Mouse (Mus musculus) heart, embryonic 10.5 days (tissue): ENCODE results near the gene Atg16l2. TPM values are rescaled to one million over a fixed set of nuclear protein-coding genes. Genes with fewer than 3 reads are reported as not detected.

Experiments used
- DNase-seq: peaks from one replicate; pipeline ENCODE4 v3.0.0-alpha.2; 2017; ENCODE audit warnings: low spot score
- H3K27ac ChIP-seq: fragments of 300-500 bp; sonication (generic); 2 replicates; pipeline ENCODE4 v1.5.1; 2016; ENCODE audit warnings: mild to moderate bottlenecking
- H3K27me3 ChIP-seq: fragments of 300-500 bp; sonication (generic); 2 replicates; pipeline ENCODE4 v1.6.1; 2016; ENCODE audit warnings: mild to moderate bottlenecking; ENCODE audit not compliant: poor library complexity, insufficient read depth, severe bottlenecking
- H3K36me3 ChIP-seq: fragments of 300-500 bp; sonication (generic); 2 replicates; pipeline ENCODE4 v1.6.1; 2016; ENCODE audit warnings: mild to moderate bottlenecking, moderate library complexity
- H3K4me1 ChIP-seq: fragments of 300-500 bp; sonication (generic); 2 replicates; pipeline ENCODE4 v1.6.1; 2016; ENCODE audit warnings: mild to moderate bottlenecking
- H3K4me3 ChIP-seq: fragments of 300-500 bp; sonication (generic); 2 replicates; pipeline ENCODE4 v1.5.1; 2016; ENCODE audit warnings: mild to moderate bottlenecking, moderate library complexity
- H3K9me3 ChIP-seq: fragments of 300-500 bp; sonication (generic); 2 replicates; pipeline ENCODE4 v1.6.1; 2016; ENCODE audit warnings: mild to moderate bottlenecking, moderate library complexity
- WGBS: fragments of 180-500 bp; shearing (Covaris S2); methylation state at CpG from one replicate; pipeline ENCODE4 v1.1.7; 2016; 5-methylcytosine and 5-hydroxymethylcytosine counted together
- polyA plus RNA-seq: library from polyadenylated mRNA; unstranded; fragments of >200 nt; fragmentation: Nextera tagmentation; extraction: Ambion mirVana; gene quantifications from 2 replicates; pipeline ENCODE4 v1.2.1, GENCODE M21; 2016

Gene Atg16l2
- polyA plus RNA-seq: 19.2 and 22.1 TPM in 2 replicates

DNA sequence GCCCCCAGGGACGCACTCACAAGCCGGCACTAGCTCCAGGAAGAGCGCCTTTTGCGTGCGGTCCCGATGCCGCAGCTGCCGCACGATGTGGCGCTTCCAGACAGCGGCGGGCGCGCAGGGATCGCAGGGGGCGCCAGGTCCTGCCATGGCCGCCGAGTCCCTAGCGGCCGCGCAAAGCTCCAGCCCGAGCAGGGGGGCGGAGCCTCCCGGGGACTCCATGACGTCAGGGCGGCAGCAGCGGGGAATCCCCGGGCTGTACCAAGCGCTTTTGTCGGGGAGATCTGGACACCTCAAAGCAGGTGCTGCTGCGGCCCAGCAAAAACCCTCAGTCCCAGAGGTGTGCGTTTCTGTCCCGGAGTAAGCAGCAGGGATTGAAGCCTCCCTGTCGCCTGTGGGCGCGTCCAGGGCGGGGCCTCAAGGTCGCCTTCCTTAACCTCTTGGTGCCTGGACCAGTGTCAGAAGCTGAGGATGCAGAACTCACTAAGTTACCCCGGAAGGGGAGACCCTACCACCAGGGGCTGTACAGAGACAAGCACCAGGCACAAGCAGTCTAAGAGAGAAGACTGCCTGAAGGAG, at the start of gene Atg16l2:
Gene Atg16l2, minus strand, starts transcription at position 371 of the 576 bp plus-strand sequence.
- under 1% methylated on average over 39 of the region's 39 CpGs for WGBS
- peak; percentile 96 for DNase-seq
- Histone ChIP-seq H3K4me1 (peaks cover 24% of the 10 kb centered on the region), H3K36me3 (0 out of 2 replicates have a peak, but pooled peaks cover 2% of the 10 kb centered on the region), H3K27me3 (peaks cover 42% of the 10 kb centered on the region), H3K4me3 (peak within 1 kb of the TSS; percentile 75), H3K27ac (peak within 1 kb of the TSS; percentile 83), H3K9me3 (no peaks in the 10 kb centered on the region)

DNA sequence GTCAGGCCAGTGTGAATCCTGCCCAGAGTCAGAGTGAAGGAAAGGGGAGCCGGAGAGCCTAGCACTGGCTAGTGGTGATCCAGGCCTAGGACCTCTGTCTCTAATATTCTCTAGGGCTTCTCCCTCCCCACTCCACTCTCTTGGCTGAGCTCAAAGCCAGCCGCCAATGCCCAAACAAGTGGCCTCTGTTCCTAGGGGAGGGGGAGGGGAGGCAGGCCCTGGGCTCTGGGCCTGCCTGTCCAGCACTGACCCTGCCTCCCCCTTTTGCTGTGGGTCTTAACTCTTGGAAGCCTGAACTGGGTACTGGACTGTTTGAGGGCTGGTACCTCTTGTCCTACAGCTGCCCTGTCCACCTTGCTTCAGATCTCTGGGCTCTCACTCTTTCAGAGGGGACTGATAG, 47.8 kb upstream of the Atg16l2 start:
- H3K4me1 ChIP-seq: peaks cover 60% of the 10 kb centered on the region
- H3K9me3 ChIP-seq: no peaks in the 10 kb centered on the region
- no peak overlapping the region for H3K4me3 ChIP-seq
- WGBS: 32% methylated on average over 2 of the region's 2 CpGs
- no peak for DNase-seq
- H3K36me3 ChIP-seq: 0 out of 2 replicates have a peak, but pooled peaks cover 9% of the 10 kb centered on the region
- H3K27ac ChIP-seq: peak overlapping the region; percentile 22; the same call in 1 of the 2 replicates
- peaks cover 72% of the 10 kb centered on the region for H3K27me3 ChIP-seq

DNA sequence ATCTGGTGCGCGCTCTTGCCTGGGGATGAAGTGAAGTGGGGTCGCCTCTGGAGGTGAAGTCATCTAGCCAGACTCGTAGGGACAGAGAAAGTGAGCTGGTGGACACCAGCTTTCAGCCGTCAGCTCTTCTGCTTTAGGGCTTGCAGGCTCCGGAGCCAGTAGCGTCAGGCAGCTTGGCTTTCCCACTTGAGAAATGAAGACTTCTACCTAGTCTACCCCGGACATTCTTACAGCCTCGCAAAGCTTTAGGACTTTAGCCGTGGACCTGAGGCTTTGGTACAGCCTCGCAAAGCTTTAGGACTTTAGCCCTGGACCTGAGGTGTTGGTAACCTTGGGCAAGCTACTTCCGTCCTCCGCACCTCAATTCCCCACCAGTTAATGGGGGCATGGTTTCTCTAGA, 46.3 kb upstream of the Atg16l2 start:
- Histone ChIP-seq H3K9me3 (no peaks in the 10 kb centered on the region), H3K36me3 (0 out of 2 replicates have a peak, but pooled peaks cover 9% of the 10 kb centered on the region), H3K4me1 (peaks cover 66% of the 10 kb centered on the region), H3K27me3 (peaks cover 73% of the 10 kb centered on the region), H3K4me3 (peak overlapping the region; percentile 73), H3K27ac (peak overlapping the region; percentile 82)
- 4% methylated on average over 13 of the region's 13 CpGs for WGBS
- no peak for DNase-seq

DNA sequence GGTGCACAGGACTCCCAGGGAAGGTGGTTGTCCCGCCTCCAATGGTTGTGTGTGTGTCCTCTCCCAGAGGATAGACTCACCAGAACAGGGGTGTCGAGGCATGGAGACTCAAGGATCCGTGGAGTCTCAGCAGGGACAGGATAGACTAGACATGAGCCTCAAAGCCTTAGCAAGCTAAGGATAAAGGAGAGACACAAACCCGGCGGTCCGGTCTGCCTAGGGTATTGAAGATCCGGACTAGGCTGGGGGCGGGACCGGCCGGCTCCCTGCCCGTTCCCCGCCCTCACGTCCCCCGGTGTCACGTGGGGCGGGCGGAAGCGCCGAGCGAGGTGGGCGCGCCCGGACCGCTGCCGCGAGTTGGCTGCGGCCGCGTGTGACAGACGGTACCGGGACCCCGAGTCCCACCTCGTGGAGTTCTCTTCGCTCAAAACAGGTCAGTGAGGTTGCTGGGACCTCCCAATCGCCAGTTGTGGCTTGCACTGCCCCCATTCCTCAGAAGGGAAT, 45.8 kb upstream of the Atg16l2 start, which contains the start of gene Arap1:
Gene Arap1, plus strand, starts transcription at position 301 of the 504 bp plus-strand sequence.
- H3K4me3 ChIP-seq: peak within 1 kb of the TSS; percentile 73
- H3K9me3 ChIP-seq: no peaks in the 10 kb centered on the region
- peaks cover 73% of the 10 kb centered on the region for H3K27me3 ChIP-seq
- DNase-seq: no peak
- 1% methylated on average over 35 of the region's 35 CpGs for WGBS
- H3K36me3 ChIP-seq: 0 out of 2 replicates have a peak, but pooled peaks cover 9% of the 10 kb centered on the region
- peaks cover 71% of the 10 kb centered on the region for H3K4me1 ChIP-seq
- peak within 1 kb of the TSS; percentile 82 for H3K27ac ChIP-seq

- 0 out of 2 replicates have a peak, but pooled peaks cover 9% of the 10 kb centered on the region for H3K36me3 ChIP-seq
Observed at GRCm38 (mm10) chr7:101346991-101347390, 44.9 kb upstream of the Atg16l2 start.

DNA sequence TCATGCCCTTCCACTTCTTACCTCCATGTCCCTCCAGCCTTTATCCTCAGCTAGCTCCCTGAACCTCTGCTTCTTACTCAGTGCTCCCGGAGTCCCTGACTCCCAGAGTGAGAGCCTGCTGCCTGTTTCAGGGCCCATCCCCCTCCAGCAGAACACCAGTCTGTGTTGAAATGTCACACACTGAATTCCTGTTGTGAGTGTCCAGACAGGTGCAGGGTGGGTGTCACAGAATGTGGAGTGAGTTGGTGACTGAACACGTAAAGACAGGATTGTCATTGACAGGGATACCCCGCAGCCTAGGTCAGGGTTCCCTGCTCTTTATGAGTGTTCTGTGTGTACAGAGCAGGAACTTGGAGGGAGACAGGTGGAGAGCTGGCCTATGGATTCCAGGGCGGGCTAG, 42.8 kb upstream of the Atg16l2 start:
- H3K4me3 ChIP-seq: no peak overlapping the region
- no peaks in the 10 kb centered on the region for H3K9me3 ChIP-seq
- H3K27ac ChIP-seq: peak overlapping the region; percentile 31; the same call in 1 of the 2 replicates
- 0 out of 2 replicates have a peak, but pooled peaks cover 9% of the 10 kb centered on the region for H3K36me3 ChIP-seq
- H3K4me1 ChIP-seq: peaks cover 90% of the 10 kb centered on the region
- WGBS: 43% methylated on average over 4 of the region's 4 CpGs
- H3K27me3 ChIP-seq: peaks cover 62% of the 10 kb centered on the region
- no peak for DNase-seq

More at GRCm38 (mm10) chr7:101346991-101347390, 44.9 kb upstream of the Atg16l2 start:
- WGBS: 65% methylated on average over 2 of the region's 2 CpGs
- H3K9me3 ChIP-seq: no peaks in the 10 kb centered on the region
- H3K27me3 ChIP-seq: peaks cover 72% of the 10 kb centered on the region
- DNase-seq: no peak
- no peak overlapping the region for H3K27ac ChIP-seq
- H3K4me3 ChIP-seq: no peak overlapping the region
- peaks cover 79% of the 10 kb centered on the region for H3K4me1 ChIP-seq

GRCm38 (mm10) chr7:101343135-101343534, 41.1 kb upstream of the Atg16l2 start:
- Histone ChIP-seq H3K4me1 (peaks cover 72% of the 10 kb centered on the region), H3K27ac (peak overlapping the region; percentile 25; the same call in 1 of the 2 replicates), H3K4me3 (no peak overlapping the region), H3K36me3 (0 out of 2 replicates have a peak, but pooled peaks cover 9% of the 10 kb centered on the region), H3K9me3 (no peaks in the 10 kb centered on the region), H3K27me3 (peaks cover 52% of the 10 kb centered on the region)
- 71% methylated on average over 7 of the region's 7 CpGs for WGBS
- no peak for DNase-seq

GRCm38 (mm10) chr7:101341405-101341804, 39.4 kb upstream of the Atg16l2 start:
- no peak for DNase-seq
- 72% methylated on average over 6 of the region's 6 CpGs for WGBS
- Histone ChIP-seq H3K27me3 (peaks cover 53% of the 10 kb centered on the region), H3K27ac (no peak overlapping the region; the same call in 1 of the 2 replicates), H3K9me3 (no peaks in the 10 kb centered on the region), H3K4me3 (no peak overlapping the region), H3K36me3 (0 out of 2 replicates have a peak, but pooled peaks cover 9% of the 10 kb centered on the region), H3K4me1 (peaks cover 55% of the 10 kb centered on the region)

DNA sequence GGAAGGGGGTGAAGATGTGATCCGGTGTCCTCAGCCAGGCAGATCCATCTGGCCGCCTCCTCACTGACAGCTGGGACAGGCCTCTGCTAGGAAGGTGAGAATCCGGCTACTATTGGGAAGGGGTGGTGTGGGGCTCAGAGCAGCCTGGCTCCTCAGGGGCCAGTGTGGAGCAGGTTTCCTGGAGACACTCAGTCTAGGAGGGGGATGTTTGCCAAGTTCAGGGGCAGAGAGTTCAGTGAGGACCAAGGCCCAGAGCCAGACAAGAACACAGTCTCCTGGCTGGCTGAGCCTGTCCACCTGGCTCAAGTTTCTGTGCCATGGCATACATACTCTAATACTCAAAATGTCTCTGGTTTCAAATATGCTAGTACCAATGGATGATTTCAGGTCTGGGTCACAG, 35.4 kb upstream of the Atg16l2 start:
- no peak overlapping the region for H3K27ac ChIP-seq
- H3K9me3 ChIP-seq: no peaks in the 10 kb centered on the region
- DNase-seq: no peak
- peaks cover 42% of the 10 kb centered on the region; the same call in 1 of the 2 replicates for H3K27me3 ChIP-seq
- H3K4me3 ChIP-seq: no peak overlapping the region
- H3K36me3 ChIP-seq: no peaks in the 10 kb centered on the region
- H3K4me1 ChIP-seq: peaks cover 23% of the 10 kb centered on the region
- 75% methylated on average over 3 of the region's 3 CpGs for WGBS

DNA sequence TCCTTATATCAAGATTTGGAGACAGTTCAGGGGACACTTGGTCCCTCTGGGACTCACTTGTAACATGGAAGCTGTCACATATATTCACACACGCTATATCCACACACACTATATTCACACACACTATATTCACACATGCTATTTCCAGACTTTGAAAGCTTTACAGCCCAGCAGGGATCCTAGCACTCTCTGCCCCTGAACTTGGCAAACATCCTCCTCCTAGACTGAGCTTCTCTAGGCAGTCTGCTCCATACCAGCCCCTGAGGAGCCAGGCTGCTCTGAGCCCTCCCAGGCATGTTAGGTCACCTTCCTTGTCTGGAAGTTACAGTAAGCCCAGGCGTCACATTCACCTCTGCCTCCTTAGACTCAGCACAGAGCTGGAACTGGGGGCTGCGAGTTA, 34.6 kb upstream of the Atg16l2 start:
- Histone ChIP-seq H3K4me3 (no peak overlapping the region), H3K9me3 (no peaks in the 10 kb centered on the region), H3K27me3 (peaks cover 38% of the 10 kb centered on the region; the same call in 1 of the 2 replicates), H3K4me1 (peaks cover 17% of the 10 kb centered on the region), H3K36me3 (no peaks in the 10 kb centered on the region), H3K27ac (no peak overlapping the region)
- WGBS: 72% methylated on average over 3 of the region's 3 CpGs
- no peak for DNase-seq

- 0 out of 2 replicates have a peak, but pooled peaks cover 3% of the 10 kb centered on the region for H3K36me3 ChIP-seq
- H3K4me3 ChIP-seq: no peak overlapping the region
- peaks cover 42% of the 10 kb centered on the region for H3K27me3 ChIP-seq
- no peak for DNase-seq
- no peaks in the 10 kb centered on the region for H3K9me3 ChIP-seq
- no peak overlapping the region for H3K27ac ChIP-seq
- WGBS: 95% methylated on average over 2 of the region's 2 CpGs
- peaks cover 13% of the 10 kb centered on the region for H3K4me1 ChIP-seq
Observed at GRCm38 (mm10) chr7:101335228-101335627, 33.2 kb upstream of the Atg16l2 start.

DNA sequence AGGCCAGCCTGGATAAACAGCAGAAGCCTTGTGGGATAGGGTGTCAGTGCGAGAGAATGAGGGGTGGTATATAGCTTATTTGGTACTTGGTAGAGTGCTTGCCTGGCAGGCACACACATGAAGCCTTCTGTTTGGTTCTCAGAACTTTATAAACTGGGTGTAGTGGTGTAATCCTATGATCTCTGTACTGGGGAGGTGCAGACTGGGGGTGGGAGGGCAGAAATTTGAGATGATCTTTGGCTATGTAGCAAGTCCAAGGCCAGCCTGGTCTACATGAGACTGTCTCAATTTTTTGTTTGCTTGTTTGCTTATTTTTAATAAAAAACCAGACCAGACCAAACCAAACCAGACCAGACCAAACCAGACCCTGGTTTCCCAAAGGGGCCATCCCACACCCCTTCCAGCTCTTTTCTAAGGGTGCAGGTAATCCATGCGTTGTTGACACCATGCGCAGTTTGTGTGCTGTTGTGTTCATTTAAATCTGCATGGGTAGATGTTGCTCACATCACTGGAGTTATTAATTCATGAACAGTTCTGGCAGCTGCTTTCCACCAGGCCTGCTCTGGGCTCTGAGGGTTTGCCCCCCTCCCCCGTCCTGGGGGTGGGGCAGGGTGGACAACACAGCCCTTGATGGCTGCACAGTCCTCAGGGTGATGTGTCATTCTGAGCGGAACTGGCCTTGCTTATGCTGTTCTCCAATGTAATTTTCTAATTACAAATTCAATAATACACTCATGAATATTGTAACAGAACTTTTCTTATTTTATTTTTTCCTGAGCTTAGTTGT, 30.2 kb upstream of the Atg16l2 start:
- H3K27ac ChIP-seq: no peak overlapping the region
- H3K9me3 ChIP-seq: no peaks in the 10 kb centered on the region
- H3K4me3 ChIP-seq: no peak overlapping the region
- peaks cover 26% of the 10 kb centered on the region for H3K4me1 ChIP-seq
- 0 out of 2 replicates have a peak, but pooled peaks cover 3% of the 10 kb centered on the region for H3K36me3 ChIP-seq
- no peak for DNase-seq
- WGBS: 88% methylated on average over 5 of the region's 5 CpGs
- peaks cover 45% of the 10 kb centered on the region for H3K27me3 ChIP-seq

DNA sequence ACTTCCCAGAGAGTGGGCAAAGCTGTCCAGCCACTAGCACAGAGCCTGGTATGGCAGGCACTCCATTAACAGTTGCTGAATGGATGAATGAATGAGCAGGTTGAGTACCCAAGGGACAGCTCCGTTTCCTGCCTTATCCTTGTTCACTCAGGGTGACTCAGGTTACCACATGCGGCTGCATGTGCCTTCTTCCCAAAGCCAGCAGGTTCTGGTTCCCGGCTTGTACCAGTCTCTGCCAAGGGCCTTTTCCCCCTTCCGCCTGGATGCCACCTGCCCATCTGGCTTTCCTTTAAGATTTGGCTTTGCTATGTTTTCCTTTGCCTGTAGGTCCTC, 28.8 kb upstream of the Atg16l2 start:
- WGBS: 78% methylated on average over 4 of the region's 4 CpGs
- 0 out of 2 replicates have a peak, but pooled peaks cover 3% of the 10 kb centered on the region for H3K36me3 ChIP-seq
- no peak overlapping the region for H3K27ac ChIP-seq
- H3K4me3 ChIP-seq: no peak overlapping the region
- peaks cover 56% of the 10 kb centered on the region for H3K27me3 ChIP-seq
- peaks cover 26% of the 10 kb centered on the region for H3K4me1 ChIP-seq
- DNase-seq: no peak
- H3K9me3 ChIP-seq: no peaks in the 10 kb centered on the region
